Mouse (Mus musculus) erythroblast, adult 5-6 weeks (primary cell): ENCODE data around the gene Prpf4. TPM values are rescaled to one million over a fixed set of nuclear protein-coding genes. Genes with fewer than 3 reads are reported as not detected.
A peak's percentile ranks its signal among the peaks of the same experiment; 100 is the strongest.

Experiments
- ATAC-seq: replicated peaks from 2 replicates; pipeline ENCODE4 v1.8.0; 2016; ENCODE audit warnings: moderate number of reproducible peaks, mild to moderate bottlenecking, moderate TSS enrichment, inconsistent platforms; ENCODE audit not compliant: poor library complexity, low FRiP score, severe bottlenecking
- total RNA-seq, 2 experiments: library from RNA; stranded (forward) in 1 of 2; stranded (reverse) in 1 of 2; fragments of 150-400 nt in 1 of 2; fragments of 200-764, 138-1000 nt in 1 of 2; gene quantifications; 2 replicates each; pipeline versions ENCODE4 v1.2.3 to v1.2.4; 2015 to 2017; ENCODE audit warnings: low replicate concordance in 2 of 2

The Prpf4 gene
- total RNA-seq, 2 experiments from 2014 or later, result 1.3 to 7.0 TPM

GRCm38 (mm10) chr4:62384159-62384558, 24.4 kb upstream of the Prpf4 start:
- no peak for ATAC-seq

- ATAC-seq, result no peak
Measured at GRCm38 (mm10) chr4:62385439-62385838, 23.2 kb upstream of the Prpf4 start.

GRCm38 (mm10) chr4:62389592-62390512, 18.7 kb upstream of the Prpf4 start:
- peak; percentile 76 for ATAC-seq

GRCm38 (mm10) chr4:62391892-62392291, 16.7 kb upstream of the Prpf4 start:
- no peak for ATAC-seq

- no peak for ATAC-seq
Measured at GRCm38 (mm10) chr4:62393459-62393858, 15.1 kb upstream of the Prpf4 start.

GRCm38 (mm10) chr4:62395806-62396205, 12.8 kb upstream of the Prpf4 start:
- ATAC-seq, result no peak

GRCm38 (mm10) chr4:62397616-62398365, 10.8 kb upstream of the Prpf4 start:
- ATAC-seq, result no peak

- no peak for ATAC-seq
Measured at GRCm38 (mm10) chr4:62398956-62399355, 9.6 kb upstream of the Prpf4 start.

GRCm38 (mm10) chr4:62406133-62406532, 2.5 kb upstream of the Prpf4 start:
- ATAC-seq, result no peak

GRCm38 (mm10) chr4:62407730-62408582, 641 bp upstream of the Prpf4 start:
- ATAC-seq, result peak; percentile 70

- ATAC-seq, result no peak
Measured at GRCm38 (mm10) chr4:62409615-62410014, 1.0 kb downstream of the Prpf4 start.

- no peak for ATAC-seq
Measured at GRCm38 (mm10) chr4:62410325-62410724, 1.7 kb downstream of the Prpf4 start.

GRCm38 (mm10) chr4:62411606-62412005, 3.0 kb downstream of the Prpf4 start:
- no peak for ATAC-seq

- ATAC-seq, result no peak
Measured at GRCm38 (mm10) chr4:62418448-62418847, 9.9 kb downstream of the Prpf4 start.

GRCm38 (mm10) chr4:62419091-62419490, 10.5 kb downstream of the Prpf4 start:
- ATAC-seq, result no peak

GRCm38 (mm10) chr4:62425891-62426290, 17.3 kb downstream of the Prpf4 start:
- ATAC-seq, result no peak

- no peak for ATAC-seq
Measured at GRCm38 (mm10) chr4:62427978-62428758, 19.6 kb downstream of the Prpf4 start.

GRCm38 (mm10) chr4:62429616-62430015, 21.0 kb downstream of the Prpf4 start:
- no peak for ATAC-seq

GRCm38 (mm10) chr4:62430678-62431077, 22.1 kb downstream of the Prpf4 start:
- no peak for ATAC-seq
